Mouse (Mus musculus) embryonic facial prominence, embryonic 14.5 days (tissue): ENCODE data around the gene Myh2. TPM values are rescaled to one million over a fixed set of nuclear protein-coding genes. Genes with fewer than 3 reads are reported as not detected.

ENCODE experiments used
- ATAC-seq: fragments of 200-750 bp; cut with Nextera tagmentation; 2 replicates; pipeline ENCODE4 v1.8.0; 2017; ENCODE audit warnings: low read depth, moderate number of reproducible peaks, moderate TSS enrichment
- DNase-seq: peaks from one replicate; pipeline ENCODE4 v3.0.0-alpha.2; 2015; ENCODE audit warnings: low spot score
- H3K27ac ChIP-seq: fragments of 300-500 bp; sonication (generic); replicated peaks from 2 replicates; pipeline ENCODE4 v1.5.1; 2014; ENCODE audit warnings: low read depth, mild to moderate bottlenecking, low read length, moderate library complexity
- H3K27me3 ChIP-seq: fragments of 300-500 bp; sonication (generic); replicated peaks from 2 replicates; pipeline ENCODE4 v1.6.1; 2014; ENCODE audit warnings: low read length; ENCODE audit not compliant: control insufficient read depth, insufficient read depth
- H3K36me3 ChIP-seq: fragments of 300-500 bp; sonication (generic); 2 replicates; pipeline ENCODE4 v1.6.1; 2014; ENCODE audit warnings: low read length, mixed read lengths; ENCODE audit not compliant: control insufficient read depth, insufficient read depth
- H3K4me1 ChIP-seq: fragments of 300-500 bp; sonication (generic); 2 replicates; pipeline ENCODE4 v1.6.1; 2014; ENCODE audit warnings: antibody characterized with exemption, low read length; ENCODE audit not compliant: control insufficient read depth, insufficient read depth
- H3K4me2 ChIP-seq: fragments of 300-500 bp; sonication (generic); 2 replicates; pipeline ENCODE4 v1.6.1; 2014; ENCODE audit warnings: low read depth, mild to moderate bottlenecking, low read length, moderate library complexity, mixed read lengths
- H3K4me3 ChIP-seq: fragments of 300-500 bp; sonication (generic); 2 replicates; pipeline ENCODE4 v1.5.1; 2014; ENCODE audit warnings: low read depth, mild to moderate bottlenecking, low read length
- H3K9ac ChIP-seq: fragments of 300-500 bp; sonication (generic); 2 replicates; pipeline ENCODE4 v1.6.1; 2014; ENCODE audit warnings: low read depth, mild to moderate bottlenecking, low read length, moderate library complexity, mixed read lengths
- H3K9me3 ChIP-seq: fragments of 300-500 bp; sonication (generic); 2 replicates; pipeline ENCODE4 v1.6.1; 2016; ENCODE audit warnings: low read length; ENCODE audit not compliant: control insufficient read depth
- WGBS: fragments of 180-500 bp; shearing (Covaris S2); extraction: QIAGEN DNeasy Blood & Tissue Kit; methylation state at CpG from one replicate; pipeline ENCODE4 v1.1.7; 2014; 5-methylcytosine and 5-hydroxymethylcytosine counted together
- polyA plus RNA-seq: library from polyadenylated mRNA; unstranded; fragments of >200 nt; fragmentation: Nextera tagmentation; extraction: Ambion mirVana; gene quantifications from 2 replicates; pipeline ENCODE4 v1.2.1, GENCODE M21; 2014

Myh2 gene
- 0.71 and 1.4 TPM in 2 replicates for polyA plus RNA-seq

DNA sequence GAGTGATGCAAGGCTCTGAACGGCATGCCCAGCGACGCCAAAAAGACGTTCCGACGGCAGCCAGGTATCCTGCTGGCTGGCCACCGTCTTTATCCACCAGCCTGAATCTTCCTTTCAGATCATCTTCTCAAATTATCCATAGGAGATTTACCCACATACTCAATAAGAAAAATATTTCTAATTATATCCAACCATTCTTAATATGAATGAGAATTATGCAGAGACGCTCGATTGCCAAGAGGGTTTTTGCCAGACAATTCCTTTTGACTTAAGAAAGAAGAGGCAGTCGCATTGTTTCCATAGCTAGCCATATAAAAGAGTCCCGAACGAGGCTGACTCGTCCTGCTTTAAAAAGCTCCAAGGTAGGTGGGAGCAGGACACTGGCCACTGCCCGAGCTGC lies at the start of gene Myh2:
Gene Myh2 (plus strand): TSS at position 301 of the 400 bp plus-strand sequence.
- WGBS = 80% methylated on average over 14 of the region's 14 CpGs
- H3K9ac ChIP-seq = no peak within 1 kb of the TSS
- H3K27ac ChIP-seq = no peak within 1 kb of the TSS
- H3K4me3 ChIP-seq = no peak within 1 kb of the TSS
- no peaks in the 10 kb centered on the region for H3K4me1 ChIP-seq
- H3K36me3 ChIP-seq = no peaks in the 10 kb centered on the region
- no peak within 1 kb of the TSS for H3K4me2 ChIP-seq
- DNase-seq (no peak), ATAC-seq (no peak)
- H3K27me3 ChIP-seq = no peaks in the 10 kb centered on the region
- no peaks in the 10 kb centered on the region for H3K9me3 ChIP-seq

- ATAC-seq (no peak), DNase-seq (no peak)
- no peaks in the 10 kb centered on the region; the same call in 1 of the 2 replicates for H3K4me1 ChIP-seq
- no peak overlapping the region for H3K27ac ChIP-seq
- no peaks in the 10 kb centered on the region for H3K9me3 ChIP-seq
- H3K36me3 ChIP-seq = no peaks in the 10 kb centered on the region
- 0 out of 2 replicates have a peak overlapping the region, but pooled peaks have one; percentile 30 for H3K4me2 ChIP-seq
- WGBS = 53% methylated on average over 7 of the region's 7 CpGs
- H3K9ac ChIP-seq = no peak overlapping the region
- H3K4me3 ChIP-seq = no peak overlapping the region
- H3K27me3 ChIP-seq = no peaks in the 10 kb centered on the region
Observed at GRCm38 (mm10) chr11:67124943-67125342, 45.9 kb upstream of the Myh2 start.

- Histone ChIP-seq H3K9ac (peak overlapping the region; percentile 32; the same call in 1 of the 2 replicates), H3K4me1 (no peaks in the 10 kb centered on the region; the same call in 1 of the 2 replicates), H3K27me3 (no peaks in the 10 kb centered on the region), H3K27ac (no peak overlapping the region), H3K4me3 (no peak overlapping the region), H3K9me3 (no peaks in the 10 kb centered on the region), H3K4me2 (peak overlapping the region; percentile 30), H3K36me3 (no peaks in the 10 kb centered on the region)
- no peak for ATAC-seq
- DNase-seq = no peak
- 43% methylated on average over 17 of the region's 17 CpGs for WGBS
Observed at GRCm38 (mm10) chr11:67125361-67125760, 45.5 kb upstream of the Myh2 start.

DNA sequence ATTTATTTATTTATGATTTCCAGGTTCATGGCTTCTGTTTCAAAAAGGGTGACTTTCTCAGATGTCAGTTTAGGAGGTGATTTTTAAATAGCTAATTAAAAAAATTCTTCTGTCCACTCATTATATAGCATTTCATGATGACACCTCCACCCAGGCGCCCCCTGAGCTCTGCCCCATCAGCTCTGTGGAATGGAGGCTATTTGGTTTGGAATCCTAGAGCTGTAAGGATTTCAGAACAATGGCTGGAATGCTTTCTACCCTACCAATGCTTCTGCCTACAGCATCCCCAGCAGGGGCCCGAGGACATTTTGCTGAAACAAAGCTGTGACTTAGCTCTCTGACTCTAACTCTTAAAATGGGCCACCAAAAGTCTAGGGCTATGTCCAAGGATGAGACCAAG lies 37.3 kb upstream of the Myh2 start:
- H3K4me2 ChIP-seq = no peak overlapping the region

DNA sequence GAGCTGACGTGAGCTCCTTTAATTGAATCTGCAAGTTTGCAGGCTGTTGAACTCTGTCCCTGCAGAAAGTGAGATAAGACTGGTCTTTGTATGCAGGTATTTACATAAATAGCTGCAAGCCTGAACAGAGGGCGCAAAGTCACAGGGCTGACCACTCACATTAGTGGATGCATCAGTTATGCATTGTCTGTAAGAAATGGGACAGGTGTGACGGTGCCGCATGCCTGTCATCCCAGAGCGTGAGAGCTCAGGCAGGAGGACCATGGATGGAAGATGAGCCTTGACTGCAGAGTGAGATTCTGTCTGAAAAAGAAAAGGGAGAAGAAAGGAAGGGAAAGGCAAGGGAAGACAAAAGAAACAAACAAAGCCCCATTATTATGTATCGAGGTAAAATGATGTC lies 36.2 kb upstream of the Myh2 start:
- Histone ChIP-seq H3K4me1 (no peaks in the 10 kb centered on the region), H3K4me2 (no peak overlapping the region), H3K27me3 (no peaks in the 10 kb centered on the region), H3K9ac (no peak overlapping the region), H3K4me3 (no peak overlapping the region), H3K9me3 (no peaks in the 10 kb centered on the region), H3K27ac (no peak overlapping the region), H3K36me3 (no peaks in the 10 kb centered on the region)
- ATAC-seq (no peak), DNase-seq (no peak)
- 81% methylated on average over 6 of the region's 6 CpGs for WGBS

More for the DNA sequence above, 37.3 kb upstream of the Myh2 start:
- Histone ChIP-seq H3K9me3 (no peaks in the 10 kb centered on the region), H3K4me1 (no peaks in the 10 kb centered on the region), H3K27ac (no peak overlapping the region), H3K9ac (no peak overlapping the region), H3K4me3 (no peak overlapping the region), H3K36me3 (no peaks in the 10 kb centered on the region), H3K27me3 (no peaks in the 10 kb centered on the region)
- ATAC-seq (no peak), DNase-seq (no peak)
- WGBS = 81% methylated on average over 2 of the region's 2 CpGs

GRCm38 (mm10) chr11:67135532-67135931 lies 35.3 kb upstream of the Myh2 start:
- 90% methylated on average over 2 of the region's 2 CpGs for WGBS
- Histone ChIP-seq H3K27ac (no peak overlapping the region), H3K4me2 (no peak overlapping the region), H3K9me3 (no peaks in the 10 kb centered on the region), H3K4me1 (no peaks in the 10 kb centered on the region), H3K9ac (no peak overlapping the region), H3K4me3 (no peak overlapping the region), H3K27me3 (no peaks in the 10 kb centered on the region), H3K36me3 (no peaks in the 10 kb centered on the region)
- DNase-seq = no peak
- ATAC-seq = no peak

GRCm38 (mm10) chr11:67139556-67139955 lies 31.3 kb upstream of the Myh2 start:
- Histone ChIP-seq H3K36me3 (no peaks in the 10 kb centered on the region), H3K9ac (no peak overlapping the region), H3K27ac (no peak overlapping the region), H3K4me1 (no peaks in the 10 kb centered on the region), H3K4me3 (no peak overlapping the region), H3K27me3 (no peaks in the 10 kb centered on the region), H3K4me2 (no peak overlapping the region), H3K9me3 (no peaks in the 10 kb centered on the region)
- DNase-seq = no peak
- WGBS = 50% methylated on average over 8 of the region's 8 CpGs
- ATAC-seq = no peak

GRCm38 (mm10) chr11:67140175-67140574 lies 30.7 kb upstream of the Myh2 start:
- Histone ChIP-seq H3K4me3 (no peak overlapping the region), H3K27me3 (no peaks in the 10 kb centered on the region), H3K4me1 (no peaks in the 10 kb centered on the region), H3K4me2 (no peak overlapping the region), H3K27ac (no peak overlapping the region), H3K36me3 (no peaks in the 10 kb centered on the region), H3K9ac (no peak overlapping the region), H3K9me3 (no peaks in the 10 kb centered on the region)
- 46% methylated on average over 5 of the region's 5 CpGs for WGBS
- ATAC-seq = no peak
- DNase-seq = no peak

- H3K4me1 ChIP-seq = no peaks in the 10 kb centered on the region
- H3K9me3 ChIP-seq = no peaks in the 10 kb centered on the region
- H3K9ac ChIP-seq = no peak overlapping the region
- H3K27ac ChIP-seq = no peak overlapping the region
- no peak overlapping the region for H3K4me2 ChIP-seq
- H3K36me3 ChIP-seq = no peaks in the 10 kb centered on the region
- H3K27me3 ChIP-seq = no peaks in the 10 kb centered on the region
- DNase-seq (no peak), ATAC-seq (no peak)
- WGBS = 70% methylated on average over 6 of the region's 6 CpGs
- H3K4me3 ChIP-seq = no peak overlapping the region
Observed at GRCm38 (mm10) chr11:67141031-67141430, 29.8 kb upstream of the Myh2 start.
